Mouse (Mus musculus): ENCODE results near the gene Cd46. TPM values are rescaled to one million over a fixed set of nuclear protein-coding genes. Genes with fewer than 3 reads are reported as not detected.

Cd46 gene
- total RNA-seq, 2 experiments from 2014 or later = 0.70 to 2.3 TPM

GRCm38 (mm10) chr1:195019062-195019600 lies 72.9 kb downstream of the Cd46 start:
- no peak for ATAC-seq (ENCODE audit: poor library complexity, severe bottlenecking)

DNA sequence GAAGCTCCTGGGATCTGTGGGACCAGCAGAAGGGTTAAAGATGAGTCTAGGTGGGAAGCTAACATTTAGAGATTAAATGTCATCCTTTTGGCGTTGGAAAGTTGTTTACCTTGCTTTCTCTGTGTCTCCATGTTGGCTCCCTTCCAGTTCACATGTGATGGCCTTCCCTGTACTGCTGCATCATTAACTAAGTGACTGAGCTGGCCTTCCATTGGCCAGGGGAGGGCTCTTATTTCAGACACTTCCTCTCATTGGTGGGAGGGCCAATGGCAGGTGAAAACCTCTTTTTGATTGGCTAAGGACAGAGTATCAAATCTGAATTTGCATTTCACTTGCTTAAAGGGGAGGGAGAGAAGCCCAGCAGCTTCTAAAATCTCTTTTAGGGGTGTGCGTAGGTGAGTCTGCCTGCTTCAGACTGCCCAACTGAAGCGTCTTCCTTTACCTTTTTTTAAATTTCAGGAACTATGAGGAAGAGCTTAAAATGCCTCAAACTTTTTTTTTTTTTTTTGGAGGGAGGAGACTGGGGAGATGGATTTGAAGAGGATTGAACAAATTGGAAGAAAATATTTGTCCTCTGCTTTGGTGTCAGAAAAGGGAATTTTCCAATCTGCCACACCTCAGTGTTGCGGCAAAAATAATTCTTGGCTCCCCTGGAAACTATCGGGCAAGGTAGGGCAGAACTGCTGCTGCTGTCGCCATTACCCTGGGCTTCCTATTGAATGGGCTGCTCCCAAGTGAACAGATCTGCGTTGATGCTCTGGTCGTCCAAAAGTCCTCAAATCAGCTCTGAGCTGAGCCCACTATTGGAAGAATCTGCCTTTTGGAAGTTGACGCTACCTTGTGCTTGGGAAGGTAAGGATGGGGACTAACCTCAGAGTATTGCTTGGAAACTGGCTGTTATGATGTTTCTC lies 73.7 kb downstream of the Cd46 start:
- ATAC-seq (ENCODE audit: poor library complexity, severe bottlenecking) = peak; percentile 39

DNA sequence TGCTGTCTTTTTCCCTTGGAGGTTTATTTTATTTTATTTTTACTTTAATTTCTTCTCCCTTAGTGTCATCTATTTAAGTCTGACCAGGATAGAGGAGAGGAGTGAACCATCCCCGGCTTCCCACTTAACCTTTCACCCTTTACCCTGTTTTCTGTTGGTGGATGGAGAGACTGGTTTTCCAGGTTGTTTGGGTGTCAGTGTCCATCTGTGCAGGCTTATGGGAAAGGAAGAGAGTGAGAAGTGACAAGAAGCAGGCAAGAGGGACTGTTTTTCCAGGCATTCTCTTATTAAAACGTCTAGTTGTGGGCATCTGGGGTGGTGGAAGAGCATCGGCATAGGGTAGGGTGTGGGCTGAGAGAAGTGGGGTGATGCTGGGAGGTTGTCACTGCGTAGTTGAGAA lies 74.4 kb downstream of the Cd46 start:
- no peak for ATAC-seq (ENCODE audit: poor library complexity, severe bottlenecking)

GRCm38 (mm10) chr1:195016811-195017501 lies 75.1 kb downstream of the Cd46 start:
- no peak for ATAC-seq (ENCODE audit: poor library complexity, severe bottlenecking)

- no peak for ATAC-seq (ENCODE audit: poor library complexity, severe bottlenecking)
Measured at GRCm38 (mm10) chr1:195015281-195015680, 76.8 kb downstream of the Cd46 start.

DNA sequence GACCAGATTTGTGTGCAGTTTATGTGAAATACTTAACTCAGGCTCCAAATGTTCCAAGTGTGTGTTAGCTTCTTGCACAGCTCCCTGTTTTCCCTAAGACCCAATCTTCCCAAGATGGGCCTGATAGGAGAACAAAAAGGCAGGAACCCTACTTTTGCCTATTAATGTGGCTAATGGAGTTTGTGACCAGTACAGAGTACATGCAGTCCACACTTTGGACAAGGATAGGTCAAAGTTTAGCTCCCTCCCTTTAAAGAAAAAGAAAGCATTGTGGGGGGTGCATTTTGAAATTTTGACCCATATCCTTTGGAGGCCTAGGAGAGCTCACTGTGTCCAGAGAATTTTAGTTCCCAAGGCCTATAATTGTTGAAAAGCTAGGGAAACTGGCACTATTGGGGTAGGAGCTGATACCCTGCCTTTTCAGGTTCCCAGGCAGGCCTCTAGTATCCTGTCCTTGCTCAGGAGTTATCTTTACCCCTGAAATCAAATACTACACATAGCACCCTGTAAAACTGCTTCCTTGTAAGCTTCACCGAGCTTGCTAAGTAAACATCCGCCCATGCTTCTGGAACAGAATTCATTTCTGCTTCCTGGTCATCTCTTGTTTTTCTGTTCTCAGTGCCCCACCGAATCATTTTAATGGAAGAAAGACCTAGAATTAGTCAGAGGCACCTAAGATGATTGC lies 77.7 kb downstream of the Cd46 start:
- no peak for ATAC-seq (ENCODE audit: poor library complexity, severe bottlenecking)

GRCm38 (mm10) chr1:195012531-195012930 lies 79.5 kb downstream of the Cd46 start:
- no peak for ATAC-seq (ENCODE audit: poor library complexity, severe bottlenecking)

DNA sequence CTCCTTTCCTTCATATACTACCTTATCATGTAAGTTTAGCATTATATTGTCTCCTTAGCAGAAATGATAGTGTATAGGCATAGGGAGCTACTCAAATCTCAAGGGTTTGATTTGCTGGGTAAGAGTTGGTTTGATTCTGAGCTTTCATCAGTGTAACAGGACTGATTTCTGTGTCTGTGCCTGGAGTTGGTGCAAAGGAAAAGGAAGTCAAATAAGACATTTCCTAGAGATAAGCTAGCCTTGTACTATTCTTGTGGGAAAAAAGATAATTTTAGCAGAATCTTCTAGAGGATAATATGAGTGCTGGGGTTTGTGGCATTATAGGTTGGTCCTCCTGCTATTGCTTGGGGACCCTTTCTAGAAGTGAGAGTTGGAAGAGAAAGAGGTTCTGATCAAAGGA lies 85.8 kb downstream of the Cd46 start:
- ATAC-seq (ENCODE audit: poor library complexity, severe bottlenecking) = no peak

DNA sequence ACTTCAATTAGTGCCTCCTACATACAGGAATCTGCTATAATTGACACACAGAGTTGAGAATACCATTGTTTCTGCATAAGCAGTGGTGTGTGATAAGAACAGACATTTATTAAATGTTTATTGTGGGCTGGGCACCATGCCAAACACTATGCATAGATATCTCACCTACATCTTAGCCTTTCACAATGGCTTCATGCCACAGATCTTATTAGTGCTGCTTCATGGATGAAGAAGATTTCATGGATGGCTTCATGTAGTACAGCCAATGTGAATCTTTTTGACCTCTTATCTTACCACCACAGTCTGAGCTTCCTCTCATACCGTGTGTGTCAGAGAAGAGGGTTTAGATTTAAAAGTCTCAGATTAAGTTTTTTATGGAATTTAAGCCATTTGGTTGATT lies 87.9 kb downstream of the Cd46 start:
- ATAC-seq (ENCODE audit: poor library complexity, severe bottlenecking) = no peak

GRCm38 (mm10) chr1:195003328-195003727 lies 88.7 kb downstream of the Cd46 start:
- no peak for ATAC-seq (ENCODE audit: poor library complexity, severe bottlenecking)

DNA sequence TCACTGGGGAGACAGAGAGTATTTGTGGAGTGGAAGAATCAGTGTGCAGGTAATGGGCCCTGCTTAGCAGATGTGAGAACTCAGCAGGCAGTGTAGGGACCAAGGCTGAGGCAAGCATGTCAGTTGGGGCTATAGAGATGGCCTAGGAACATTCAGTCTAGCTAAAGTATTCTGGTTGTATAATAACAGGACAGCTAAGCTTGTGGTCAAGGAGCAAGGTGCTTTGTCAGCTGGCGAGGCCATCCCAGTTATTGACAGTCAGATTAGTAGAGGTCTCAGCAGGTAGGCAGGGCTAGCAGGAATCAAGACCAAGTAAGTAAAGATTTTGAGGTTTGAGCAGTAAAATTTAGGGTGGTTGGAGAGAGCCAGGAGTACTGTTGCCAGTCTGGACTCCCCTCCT lies 93.7 kb downstream of the Cd46 start:
- no peak for ATAC-seq (ENCODE audit: poor library complexity, severe bottlenecking)

GRCm38 (mm10) chr1:194995196-194995595 lies 96.9 kb downstream of the Cd46 start:
- ATAC-seq (ENCODE audit: poor library complexity, severe bottlenecking) = peak; percentile 96

DNA sequence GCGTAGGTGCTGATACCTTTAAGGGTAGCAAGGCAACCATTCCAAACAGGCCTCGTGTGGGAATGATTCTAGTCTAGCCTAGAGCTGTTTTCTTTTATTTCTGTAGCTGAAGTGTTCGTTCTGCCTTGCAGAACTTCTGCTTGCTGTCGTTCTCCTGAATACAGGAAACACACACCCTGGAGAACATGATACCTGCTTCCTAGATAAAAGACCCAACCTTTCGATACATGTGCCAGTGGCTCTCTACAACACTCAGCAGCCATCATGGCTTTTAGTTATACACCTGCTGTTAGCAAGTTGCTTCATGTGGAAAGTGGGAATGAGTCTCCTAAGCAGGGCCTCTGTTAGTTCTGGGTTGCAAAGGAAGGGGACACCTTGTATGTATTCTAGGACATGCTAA lies 97.8 kb downstream of the Cd46 start:
- no peak for ATAC-seq (ENCODE audit: poor library complexity, severe bottlenecking)

DNA sequence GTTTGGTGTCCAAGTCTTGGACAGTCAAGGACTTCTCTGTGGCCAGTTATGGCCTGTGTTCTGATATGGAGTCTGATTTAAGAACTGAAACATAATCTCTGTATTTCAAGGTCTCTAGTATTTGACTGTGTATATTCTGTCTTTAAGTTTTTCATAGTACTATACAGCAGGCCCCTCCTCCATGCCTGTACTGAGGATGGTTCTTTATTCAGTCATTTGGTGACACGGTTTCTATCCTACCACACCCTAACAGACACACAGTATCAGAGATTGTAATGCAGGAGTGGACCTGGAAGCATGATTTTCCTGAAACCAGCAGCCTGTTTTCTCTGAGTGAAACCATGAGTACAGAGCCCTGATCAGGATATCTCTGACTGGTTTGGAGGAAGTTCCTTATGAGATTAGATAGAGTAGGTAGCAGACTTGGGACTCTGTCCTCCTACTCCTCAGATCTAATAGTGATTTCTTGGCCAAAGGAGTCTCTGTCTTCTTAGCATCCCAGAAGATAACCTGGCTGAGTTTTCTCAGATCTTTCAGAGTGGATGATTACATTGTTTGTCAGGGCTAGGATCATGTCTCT lies 98.5 kb downstream of the Cd46 start:
- ATAC-seq (ENCODE audit: poor library complexity, severe bottlenecking) = no peak

GRCm38 (mm10) chr1:194992589-194993317 lies 99.3 kb downstream of the Cd46 start:
- ATAC-seq (ENCODE audit: poor library complexity, severe bottlenecking) = no peak

- ATAC-seq (ENCODE audit: poor library complexity, severe bottlenecking) = no peak
Measured at GRCm38 (mm10) chr1:194991654-194992053, 100.4 kb downstream of the Cd46 start.

GRCm38 (mm10) chr1:194990976-194991375 lies 101.1 kb downstream of the Cd46 start:
- ATAC-seq (ENCODE audit: poor library complexity, severe bottlenecking) = no peak

DNA sequence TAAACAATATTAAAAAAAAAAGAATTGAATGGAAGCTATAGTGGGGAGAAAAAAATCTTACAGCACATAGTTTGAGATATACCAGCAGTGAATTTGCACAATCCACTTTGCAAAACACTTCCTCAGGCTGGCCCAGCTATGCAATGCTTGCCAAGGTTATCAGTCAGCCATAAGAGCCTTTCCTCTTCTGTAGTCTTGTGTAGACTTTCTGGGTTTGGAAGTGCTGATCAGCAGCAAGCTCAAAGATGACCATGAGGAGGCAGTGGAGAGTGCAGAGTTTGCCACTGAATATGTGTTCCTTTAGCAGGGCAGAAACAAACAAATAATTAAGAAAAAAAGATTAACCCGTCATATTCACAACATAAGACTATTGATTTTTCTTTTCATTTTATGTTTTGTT lies 103.0 kb downstream of the Cd46 start:
- peak; percentile 79 for ATAC-seq (ENCODE audit: poor library complexity, severe bottlenecking)
